10 mouse cellular contexts compared by ENCODE assay signal in the genomic region with DNA sequence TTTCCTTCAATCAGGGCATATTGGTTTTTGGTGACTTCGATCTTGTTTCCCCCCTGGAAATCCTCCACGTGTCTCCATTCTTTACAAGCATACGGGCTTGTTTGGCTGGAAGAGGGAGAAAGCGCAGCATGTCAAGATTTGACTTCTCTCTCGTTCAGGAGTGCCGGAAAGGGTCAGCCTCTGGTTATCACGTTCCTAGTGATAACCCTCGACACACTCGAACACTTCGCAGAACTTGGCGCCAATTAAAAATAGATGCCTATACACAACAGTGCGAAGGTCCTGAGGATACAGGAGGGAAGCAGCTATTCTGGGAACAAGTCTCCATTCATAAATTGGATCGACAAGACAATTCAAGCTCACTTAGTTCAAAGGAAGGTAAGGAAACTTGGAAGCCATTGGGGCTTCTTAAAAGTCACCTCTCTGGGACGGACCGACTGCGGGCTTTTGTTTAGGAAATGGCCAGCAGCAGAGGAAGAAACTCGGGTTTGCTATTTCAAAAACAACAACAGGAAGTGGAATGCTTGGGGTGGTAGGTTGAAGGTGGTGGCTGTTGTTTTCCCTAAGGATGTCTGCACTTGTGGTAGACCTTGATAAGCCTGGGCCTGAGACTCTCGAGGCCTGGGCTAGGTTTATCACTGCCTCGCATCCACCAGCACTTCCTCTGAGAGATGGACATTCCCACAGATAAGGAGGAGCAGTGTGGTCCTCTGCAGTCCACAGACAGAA. TPM values are rescaled to one million over a fixed set of nuclear protein-coding genes. Genes with fewer than 3 reads are reported as not detected.
DNase-seq lines count a peak whose midpoint lies in the region; ATAC-seq lines count a peak whose summit lies in the region.
"Had no signal": no experiment of that assay in that cellular context is flagged by ENCODE, and none has a peak within 500 bp of the region (broad histone marks: within the 10 kb centered on the region; RNA-seq: fewer than 3 reads in every experiment).

No protein-coding gene starts in this region.

- H3K4me2 ChIP-seq in kidney, embryonic 15.5 days: no peak overlapping the region
- H3K4me2 ChIP-seq in lung, embryonic 15.5 days: no peak overlapping the region
- H3K4me2 ChIP-seq in midbrain, embryonic 14.5 days (ENCODE audit: low read length): no peak overlapping the region
- no peak overlapping the region for H3K4me2 ChIP-seq in hindbrain, embryonic 13.5 days
- H3K4me2 ChIP-seq: neural tube, embryonic 15.5 days had no signal

- no peak overlapping the region for H3K9ac ChIP-seq in kidney, embryonic 15.5 days
- H3K9ac ChIP-seq in lung, embryonic 15.5 days: no peak overlapping the region
- no peak overlapping the region for H3K9ac ChIP-seq in midbrain, embryonic 14.5 days (replicated peaks; ENCODE audit: low read length)
- no peak overlapping the region for H3K9ac ChIP-seq in hindbrain, embryonic 13.5 days
- H3K9ac ChIP-seq: neural tube, embryonic 15.5 days had no signal

- no peaks in the 10 kb centered on the region for H3K4me1 ChIP-seq in kidney, embryonic 15.5 days
- H3K4me1 ChIP-seq in lung, embryonic 15.5 days: no peaks in the 10 kb centered on the region
- no peaks in the 10 kb centered on the region for H3K4me1 ChIP-seq in midbrain, embryonic 14.5 days (ENCODE audit: control insufficient read depth, insufficient read depth, low read length)
- H3K4me1 ChIP-seq in hindbrain, embryonic 13.5 days (replicated peaks): no peaks in the 10 kb centered on the region
- H3K4me1 ChIP-seq: embryonic facial prominence, embryonic 10.5 days; midbrain, embryonic 10.5 days; neural tube, embryonic 15.5 days had no signal

- peak; percentile 63 for DNase-seq in MEL-GATA-1-ER (ENCODE audit: extremely low read depth, low read depth)
- DNase-seq in thymus, postnatal 36 days: no peak
- DNase-seq in midbrain, embryonic 14.5 days: no peak

- H3K9me3 ChIP-seq in kidney, embryonic 15.5 days (replicated peaks): no peaks in the 10 kb centered on the region
- H3K9me3 ChIP-seq in lung, embryonic 15.5 days: no peaks in the 10 kb centered on the region
- H3K9me3 ChIP-seq in midbrain, embryonic 14.5 days (ENCODE audit: control insufficient read depth, low read length): no peaks in the 10 kb centered on the region
- H3K9me3 ChIP-seq in hindbrain, embryonic 13.5 days: no peaks in the 10 kb centered on the region
- H3K9me3 ChIP-seq: embryonic facial prominence, embryonic 10.5 days; midbrain, embryonic 10.5 days; neural tube, embryonic 15.5 days had no signal

- WGBS in kidney, embryonic 15.5 days: 73% methylated on average over 19 of the region's 19 CpGs
- 56% methylated on average over 19 of the region's 19 CpGs for WGBS in lung, embryonic 15.5 days
- 89% methylated on average over 19 of the region's 19 CpGs for WGBS in midbrain, embryonic 14.5 days
- WGBS in hindbrain, embryonic 13.5 days: 90% methylated on average over 19 of the region's 19 CpGs

- no peaks in the 10 kb centered on the region for H3K36me3 ChIP-seq in kidney, embryonic 15.5 days
- H3K36me3 ChIP-seq in lung, embryonic 15.5 days: 0 out of 2 replicates have a peak, but pooled peaks cover 3% of the 10 kb centered on the region
- H3K36me3 ChIP-seq in midbrain, embryonic 14.5 days (ENCODE audit: control insufficient read depth, insufficient read depth, low read length): no peaks in the 10 kb centered on the region
- H3K36me3 ChIP-seq in hindbrain, embryonic 13.5 days: no peaks in the 10 kb centered on the region
- H3K36me3 ChIP-seq: embryonic facial prominence, embryonic 10.5 days; neural tube, embryonic 15.5 days had no signal

- no peaks in the 10 kb centered on the region for H3K27me3 ChIP-seq in kidney, embryonic 15.5 days
- no peaks in the 10 kb centered on the region for H3K27me3 ChIP-seq in lung, embryonic 15.5 days
- no peaks in the 10 kb centered on the region for H3K27me3 ChIP-seq in midbrain, embryonic 14.5 days (ENCODE audit: control insufficient read depth, insufficient read depth, low read length)
- no peaks in the 10 kb centered on the region for H3K27me3 ChIP-seq in hindbrain, embryonic 13.5 days
- H3K27me3 ChIP-seq: neural tube, embryonic 15.5 days had no signal

- H3K27ac ChIP-seq in kidney, embryonic 15.5 days: no peak overlapping the region
- no peak overlapping the region for H3K27ac ChIP-seq in lung, embryonic 15.5 days
- H3K27ac ChIP-seq in midbrain, embryonic 14.5 days (replicated peaks; ENCODE audit: low read depth, low read length): no peak overlapping the region
- H3K27ac ChIP-seq in hindbrain, embryonic 13.5 days: no peak overlapping the region
- H3K27ac ChIP-seq: embryonic facial prominence, embryonic 10.5 days; midbrain, embryonic 10.5 days; neural tube, embryonic 15.5 days had no signal

- peak; percentile 87 for ATAC-seq in common myeloid progenitor, adult 5-6 weeks (replicated peaks; ENCODE audit: low read depth, poor library complexity, severe bottlenecking)
- peak; percentile 40; the same call in 1 of the 2 replicates for ATAC-seq in kidney, embryonic 15.5 days (replicated peaks; ENCODE audit: low FRiP score)
- ATAC-seq in lung, embryonic 15.5 days (ENCODE audit: borderline replicate concordance, extremely low read depth, low FRiP score, low TSS enrichment): 0 out of 2 replicates have a peak, but pooled peaks have one; percentile 39
- no peak for ATAC-seq in midbrain, embryonic 14.5 days (ENCODE audit: low FRiP score, low TSS enrichment)
- ATAC-seq in hindbrain, embryonic 13.5 days (ENCODE audit: low FRiP score): no peak

- H3K4me3 ChIP-seq in kidney, embryonic 15.5 days (replicated peaks): no peak overlapping the region
- H3K4me3 ChIP-seq in lung, embryonic 15.5 days: no peak overlapping the region
- H3K4me3 ChIP-seq in midbrain, embryonic 14.5 days (replicated peaks; ENCODE audit: low read depth, low read length): no peak overlapping the region
- H3K4me3 ChIP-seq in hindbrain, embryonic 13.5 days: no peak overlapping the region
- H3K4me3 ChIP-seq: embryonic facial prominence, embryonic 10.5 days; midbrain, embryonic 10.5 days; neural tube, embryonic 15.5 days had no signal

RNA-seq across cellular contexts. Expression of a gene that starts 16.4 kb away (rescaled TPM):
- 0.39 and 0.46 TPM in 2 replicates for total RNA-seq in common myeloid progenitor, adult 5-6 weeks (2017)
- polyA plus RNA-seq in kidney, embryonic 15.5 days (2015; fragmentation: Nextera tagmentation; extraction: Ambion mirVana): 37.8 and 41.7 TPM in 2 replicates
- 55.3 and 60.7 TPM in 2 replicates for polyA plus RNA-seq in lung, embryonic 15.5 days (2015; fragmentation: Nextera tagmentation; extraction: Ambion mirVana)
- 9.2 and 26.9 TPM in 2 replicates for polyA plus RNA-seq in midbrain, embryonic 14.5 days (2014; fragmentation: Nextera tagmentation; extraction: Ambion mirVana)
- 24.4 and 26.0 TPM in 2 replicates for polyA plus RNA-seq in hindbrain, embryonic 13.5 days (2015; fragmentation: Nextera tagmentation; extraction: Ambion mirVana)

Comparison
In these comparisons a context has a peak if more than half of its experiments do, and no peak if none do; other contexts are left out.
1. ATAC-seq: peak in common myeloid progenitor, adult 5-6 weeks (single experiment), kidney, embryonic 15.5 days (single experiment) and lung, embryonic 15.5 days (single experiment); none in midbrain, embryonic 14.5 days (single experiment) and hindbrain, embryonic 13.5 days (single experiment).